Mouse (Mus musculus): ENCODE measurements around the gene Olfr381. TPM values are rescaled to one million over a fixed set of nuclear protein-coding genes. Genes with fewer than 3 reads are reported as not detected.
"Not testable (repeated sequence)": the region's sequence is repeated elsewhere in the genome, so short reads cannot be mapped to it uniquely, and the experiment has no call there.

Olfr381 gene
- total RNA-seq (2021) = not detected
- long read RNA-seq, experiment 1 = 0 reads
- long read RNA-seq, experiment 2 = 0 reads

DNA sequence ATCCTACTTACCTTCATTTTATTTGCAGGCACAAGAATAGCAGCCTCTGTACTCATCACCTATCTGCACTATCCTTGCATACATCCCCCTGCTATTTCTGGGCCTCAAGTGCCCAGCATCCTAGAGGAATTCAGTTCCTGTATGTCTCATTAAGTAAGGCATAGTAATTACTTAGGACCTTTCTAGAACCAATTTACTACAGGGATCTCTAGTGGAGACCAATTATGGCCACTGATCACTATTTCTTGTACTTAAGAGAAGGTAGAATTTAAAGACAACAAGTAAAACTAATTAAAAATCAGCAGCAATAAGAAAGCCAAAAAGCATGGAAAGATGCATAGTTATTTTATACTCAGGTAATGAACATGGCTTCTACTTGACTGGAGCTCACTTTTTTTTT, at the start of gene Olfr381:
Gene Olfr381 (minus strand): TSS at position 101 of the 400 bp plus-strand sequence.
- intact Hi-C loops (cut with DNase I) = no loop called here
- Histone ChIP-seq H3K27ac (no peak within 1 kb of the TSS), H3K4me3 (no peak within 1 kb of the TSS)
- no peak for DNase-seq (ENCODE audit: extremely low spot score in 1 of 2, low spot score in 2 of 2)
- TF ChIP-seq CTCF (IDR thresholded peaks at IDR 0.05) = no peak

DNA sequence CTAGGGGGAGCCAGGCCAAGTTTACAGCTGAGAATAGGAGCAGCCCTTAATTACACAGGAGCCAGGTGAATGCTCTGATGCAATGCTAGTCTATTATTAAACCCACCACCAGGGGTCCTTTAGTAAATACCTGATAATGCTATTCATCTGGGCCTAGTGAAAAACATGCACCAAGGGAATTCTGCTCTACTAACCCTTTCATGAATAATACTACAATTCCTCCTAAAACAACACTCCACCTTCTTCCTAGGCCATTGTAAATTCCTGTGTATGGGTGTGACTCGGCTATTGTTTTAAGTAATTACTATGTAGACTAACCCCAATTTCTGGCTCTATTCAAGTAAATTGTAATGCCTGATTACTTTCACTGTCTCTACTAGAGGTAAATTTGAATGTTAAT, 37.6 kb upstream of the Olfr381 start:
- H3K4me3 ChIP-seq; H3K27ac ChIP-seq; intact Hi-C loops (cut with DNase I); DNase-seq (ENCODE audit: extremely low spot score in 1 of 2, low spot score in 2 of 2): not testable (repeated sequence)

GRCm38 (mm10) chr11:73517097-73517496, 25.7 kb upstream of the Olfr381 start, which contains the start of gene Olfr382:
Olfr382 (minus strand) TSS chr11:73517197.
- no peak for TF ChIP-seq CTCF (IDR thresholded peaks at IDR 0.05)
- H3K27ac ChIP-seq = no peak within 1 kb of the TSS
- DNase-seq (ENCODE audit: extremely low spot score in 1 of 2, low spot score in 2 of 2) = no peak
- H3K4me3 ChIP-seq = no peak within 1 kb of the TSS
- intact Hi-C loops (cut with DNase I) = no loop called here

DNA sequence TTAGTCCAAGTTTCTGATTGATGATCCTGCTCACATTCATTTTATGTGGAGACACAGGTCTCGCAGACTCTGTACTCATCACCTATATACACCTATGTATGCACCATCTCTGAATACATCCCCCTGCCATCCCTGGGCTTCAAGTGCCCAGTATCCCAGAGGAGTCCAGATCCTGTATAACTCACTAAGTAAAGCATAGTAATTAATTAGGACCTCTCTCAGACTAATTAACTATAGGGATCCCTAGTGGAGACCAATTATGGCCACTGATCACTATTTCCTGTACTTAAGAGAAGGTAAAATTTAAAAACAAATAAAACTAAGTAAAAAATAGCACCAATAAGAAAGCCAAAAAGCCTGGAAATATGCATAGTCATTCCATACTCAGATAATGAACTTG, 34.0 kb downstream of the Olfr381 start, which contains the start of gene Olfr380:
Gene Olfr380 (minus strand): TSS at position 101 of the 400 bp plus-strand sequence.
- no peak for TF ChIP-seq CTCF (IDR thresholded peaks at IDR 0.05)
- intact Hi-C loops (cut with DNase I) = no loop called here
- Histone ChIP-seq H3K27ac (no peak within 1 kb of the TSS), H3K4me3 (no peak within 1 kb of the TSS)
- DNase-seq (ENCODE audit: extremely low spot score in 1 of 2, low spot score in 2 of 2) = no peak

Other genes with a start within 250 kb of the Olfr381 start
- under 1 TPM; 0.26 to 0.50 TPM for gene Trpv3, start 224.2 kb downstream of the Olfr381 start, total RNA-seq (2021)
- 10 to 100 TPM in 1 of 2 experiments, 1 to 10 TPM in 1; 8.9 to 10.4 TPM for gene Aspa, start 162.0 kb downstream of the Olfr381 start, total RNA-seq (2021)
- not detected for gene Gm49340, start 161.9 kb downstream of the Olfr381 start, total RNA-seq (2021)
- not detected for gene Spata22, start 161.9 kb downstream of the Olfr381 start, total RNA-seq (2021)
- not detected for gene Olfr20, start 140.8 kb downstream of the Olfr381 start, total RNA-seq (2021)
- gene Olfr376, start 120.4 kb downstream of the Olfr381 start, total RNA-seq (2021) = not detected
- not detected for gene Olfr1, start 92.0 kb downstream of the Olfr381 start, total RNA-seq (2021)
- not detected for gene Olfr378, start 63.1 kb downstream of the Olfr381 start, total RNA-seq (2021)
- gene Olfr380, start 34.1 kb downstream of the Olfr381 start, total RNA-seq (2021) = not detected
- gene Olfr382, start 25.6 kb upstream of the Olfr381 start, total RNA-seq (2021) = not detected
- not detected for gene Olfr385, start 101.4 kb upstream of the Olfr381 start, total RNA-seq (2021)
- gene Olfr384, start 107.0 kb upstream of the Olfr381 start, total RNA-seq (2021) = not detected
- not detected for gene Zfp735, start 197.2 kb upstream of the Olfr381 start, total RNA-seq (2021)

Measured in left cerebral cortex, adult 2 months (tissue).